Mouse (Mus musculus) brain, embryonic 14.5 days (tissue): ENCODE results near the gene 4933428G20Rik. TPM values are rescaled to one million over a fixed set of nuclear protein-coding genes. Genes with fewer than 3 reads are reported as not detected.

Experiments
- DNase-seq: peaks from one replicate; pipeline ENCODE4 v3.0.0-alpha.2; 2011; ENCODE audit warnings: low read depth
- CTCF ChIP-seq: fragments of 200-500 bp; IDR thresholded peaks from 2 replicates; pipeline ENCODE4 v1.5.1; 2012; ENCODE audit warnings: inconsistent platforms, mild to moderate bottlenecking, moderate library complexity, borderline replicate concordance; ENCODE audit not compliant: insufficient read depth, insufficient read length; ENCODE audit errors: extremely low read depth
- POLR2A ChIP-seq: fragments of 200-500 bp; IDR thresholded peaks from 2 replicates; pipeline ENCODE4 v1.6.1; 2012; ENCODE audit warnings: mild to moderate bottlenecking, inconsistent platforms, borderline replicate concordance; ENCODE audit not compliant: poor library complexity, insufficient read depth, insufficient read length, severe bottlenecking; ENCODE audit errors: extremely low read depth
- polyA plus RNA-seq: library from polyadenylated mRNA; depleted of rRNA; stranded (reverse); fragments of >200 nt; gene quantifications from 2 replicates; pipeline ENCODE4 v1.2.3, GENCODE M21; 2012

Gene 4933428G20Rik
- polyA plus RNA-seq, 1 experiment, result 0.12 TPM

DNA sequence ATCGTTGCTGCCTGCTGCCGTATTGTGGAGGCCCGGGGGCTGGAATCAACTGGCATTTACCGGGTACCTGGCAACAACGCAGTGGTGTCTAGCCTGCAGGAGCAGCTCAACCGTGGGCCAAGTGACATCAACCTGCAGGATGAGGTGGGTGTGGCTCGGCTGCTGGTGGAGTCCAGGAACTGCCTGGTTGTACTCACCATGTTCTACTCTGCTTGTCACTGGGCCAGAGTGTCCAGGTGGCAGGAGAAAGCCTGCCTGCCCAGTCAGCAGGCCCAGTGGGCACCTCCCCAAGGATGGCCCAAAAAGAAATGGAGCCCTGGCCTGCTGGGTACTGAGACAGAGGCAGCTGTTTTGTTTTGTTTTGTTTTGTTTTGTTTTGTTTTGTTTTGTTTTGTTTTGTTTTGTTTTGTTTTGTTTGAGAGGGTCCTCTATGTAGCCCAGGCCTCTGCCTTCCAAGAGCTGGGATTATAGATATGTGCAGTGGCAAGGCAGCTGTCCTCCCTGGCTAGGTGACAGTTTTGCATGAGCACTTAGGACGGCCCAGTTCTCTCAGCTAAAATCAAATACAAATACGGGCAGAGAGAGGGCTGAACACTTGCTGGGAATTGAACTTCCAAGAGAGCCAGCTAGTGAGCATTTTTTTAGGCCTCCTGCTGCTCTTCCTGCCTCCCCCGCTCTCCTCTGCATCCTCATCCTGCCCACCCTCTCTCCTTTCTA lies 33.5 kb downstream of the 4933428G20Rik start:
- TF ChIP-seq CTCF (no peak), POLR2A (no peak)
- DNase-seq, result no peak

DNA sequence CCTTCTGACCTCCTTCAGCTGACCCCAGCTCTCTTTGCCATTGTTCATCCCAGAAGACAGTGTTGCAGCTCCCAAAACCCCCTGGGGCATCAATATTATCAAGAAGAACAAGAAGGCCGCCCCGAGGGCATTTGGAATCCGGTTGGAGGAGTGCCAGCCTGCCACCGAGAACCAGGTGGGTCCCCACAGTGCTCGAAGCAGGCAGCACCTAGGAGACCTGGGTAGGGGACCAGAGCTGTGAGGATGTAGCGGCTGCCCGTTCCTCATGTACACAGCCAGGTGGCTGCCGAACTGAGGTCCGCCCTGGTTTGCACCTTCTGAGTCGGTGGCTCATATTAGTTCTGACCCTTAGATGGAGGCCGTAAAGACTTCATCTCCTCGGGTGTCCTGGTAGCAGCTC lies 34.2 kb downstream of the 4933428G20Rik start:
- TF ChIP-seq POLR2A, result no peak
- TF ChIP-seq CTCF, result no peak
- no peak for DNase-seq

DNA sequence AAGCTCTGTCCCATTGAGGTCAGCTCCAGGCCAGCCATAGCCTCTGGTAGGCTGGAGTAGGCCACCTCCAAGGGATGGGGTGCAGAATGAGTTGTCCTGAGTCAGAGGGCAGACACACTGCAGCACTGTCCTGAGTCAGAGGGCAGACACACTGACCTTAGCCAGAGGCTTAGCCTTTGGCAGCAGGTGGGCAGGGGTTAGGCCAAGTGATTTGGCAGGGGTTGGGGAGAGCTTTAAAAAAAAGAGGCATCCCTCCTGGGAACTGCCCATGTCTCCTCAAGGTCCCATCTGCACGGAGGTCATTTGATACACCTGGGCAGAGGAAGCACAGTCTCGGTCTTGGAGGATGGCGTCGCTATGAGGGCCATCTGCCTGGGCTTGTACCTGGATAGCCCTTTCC lies 36.1 kb downstream of the 4933428G20Rik start:
- no peak for DNase-seq
- TF ChIP-seq POLR2A (no peak), CTCF (no peak)

DNA sequence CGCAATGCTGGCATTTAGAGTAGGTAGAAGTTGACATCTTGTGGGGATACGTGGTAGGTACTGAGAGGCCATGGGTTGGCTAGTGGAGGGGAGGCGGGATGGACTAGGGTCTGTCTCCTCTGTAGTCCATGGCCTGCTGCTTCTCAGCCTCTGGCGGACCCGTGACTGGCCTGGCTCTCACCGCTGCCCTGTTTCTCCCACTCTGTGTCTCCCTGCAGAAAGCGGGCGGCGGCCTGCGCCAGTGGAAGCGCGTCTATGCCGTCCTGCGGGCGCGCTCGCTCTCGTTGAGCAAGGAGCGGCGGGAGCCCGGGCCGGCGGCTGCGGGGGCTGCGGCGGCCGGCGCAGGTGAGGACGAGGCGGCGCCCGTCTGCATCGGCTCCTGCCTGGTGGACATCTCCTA lies 37.0 kb downstream of the 4933428G20Rik start:
- DNase-seq, result no peak
- no peak for TF ChIP-seq POLR2A
- no peak for TF ChIP-seq CTCF

DNA sequence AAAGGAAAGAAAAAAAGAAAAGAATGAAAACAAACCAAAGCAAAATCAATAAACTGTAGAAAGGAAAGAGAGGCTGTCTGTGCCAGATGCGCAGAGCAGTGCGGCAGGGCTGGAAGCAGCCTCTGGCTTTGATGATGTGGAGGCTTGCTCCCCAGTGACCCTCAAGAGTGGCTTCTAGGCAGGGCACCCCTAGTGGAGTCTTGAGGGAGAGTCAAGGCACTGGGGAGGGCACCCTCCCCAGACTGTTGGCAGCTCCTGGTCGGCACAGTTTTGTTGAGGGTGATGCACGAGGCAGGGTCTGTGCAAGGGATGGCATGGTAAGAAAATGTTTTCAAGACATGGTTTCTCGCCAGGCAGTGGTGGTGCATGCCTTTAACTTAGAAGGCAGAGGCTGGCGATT lies 37.6 kb downstream of the 4933428G20Rik start:
- DNase-seq, result no peak
- TF ChIP-seq CTCF (no peak), POLR2A (no peak)

DNA sequence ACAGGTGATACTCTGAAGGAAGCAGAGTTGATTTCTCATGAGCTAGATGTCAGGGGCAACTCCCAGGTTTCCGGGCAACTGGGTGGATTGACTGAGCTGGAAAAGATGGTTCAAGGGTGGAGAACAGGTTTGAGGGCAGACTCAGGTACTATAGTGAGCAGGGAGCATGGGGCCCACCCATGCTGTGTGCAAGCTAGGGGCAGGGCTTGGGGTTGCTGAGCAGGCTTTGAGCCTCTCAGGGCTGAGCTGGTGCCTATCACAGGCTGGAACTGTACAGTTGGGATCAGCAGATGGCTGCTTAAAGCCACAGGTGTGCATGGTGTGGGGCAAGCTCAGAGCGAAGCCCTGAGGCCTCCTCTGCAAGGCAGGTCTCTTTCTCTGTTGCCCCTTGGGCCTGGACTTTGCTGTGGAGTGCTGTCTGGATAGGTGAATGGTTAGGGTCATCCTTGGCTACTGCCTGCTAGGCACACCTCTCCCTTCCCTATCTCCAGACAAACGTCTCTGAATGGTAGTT lies 38.8 kb downstream of the 4933428G20Rik start:
- DNase-seq, result no peak
- TF ChIP-seq POLR2A, result no peak
- no peak for TF ChIP-seq CTCF

DNA sequence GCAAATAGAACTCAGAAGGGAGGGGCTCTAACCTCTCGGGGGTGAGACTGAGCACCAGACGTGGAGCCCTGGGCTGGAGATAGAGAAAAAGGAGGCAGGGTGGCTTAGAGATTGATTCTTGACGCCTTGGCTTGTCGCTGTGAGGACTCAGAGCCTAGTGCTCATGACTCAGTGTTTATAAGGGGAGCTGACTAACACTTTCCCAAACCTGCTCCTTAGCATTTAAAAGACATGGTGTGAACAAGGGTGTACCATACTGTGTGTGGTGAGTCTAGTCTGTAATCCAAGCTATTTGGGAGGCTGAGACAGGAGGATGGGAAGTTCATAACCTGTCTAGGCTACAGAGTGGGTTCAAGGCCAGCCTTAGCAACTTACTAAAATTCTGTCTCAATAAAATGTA lies 43.0 kb downstream of the 4933428G20Rik start:
- no peak for DNase-seq
- TF ChIP-seq POLR2A (no peak), CTCF (no peak)

DNA sequence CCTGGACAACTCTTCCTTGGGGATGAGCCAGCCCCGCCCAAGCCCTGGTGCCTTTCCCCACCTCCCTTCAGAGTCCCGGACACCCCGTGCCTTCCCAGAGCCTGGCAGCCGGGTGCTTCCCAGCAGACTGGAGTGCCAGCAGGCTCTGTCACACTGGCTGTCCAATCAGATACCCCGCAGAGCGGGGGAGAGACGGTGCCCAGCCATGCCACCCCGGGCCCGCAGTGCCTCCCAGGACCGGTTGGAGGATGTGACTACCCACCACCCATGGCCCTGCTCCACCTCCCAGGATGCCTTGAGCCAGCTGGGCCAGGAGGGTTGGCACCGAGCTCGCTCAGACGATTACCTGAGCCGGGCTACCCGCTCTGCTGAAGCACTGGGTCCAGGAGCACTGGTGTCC lies 48.5 kb downstream of the 4933428G20Rik start:
- TF ChIP-seq POLR2A (no peak), CTCF (no peak)

DNA sequence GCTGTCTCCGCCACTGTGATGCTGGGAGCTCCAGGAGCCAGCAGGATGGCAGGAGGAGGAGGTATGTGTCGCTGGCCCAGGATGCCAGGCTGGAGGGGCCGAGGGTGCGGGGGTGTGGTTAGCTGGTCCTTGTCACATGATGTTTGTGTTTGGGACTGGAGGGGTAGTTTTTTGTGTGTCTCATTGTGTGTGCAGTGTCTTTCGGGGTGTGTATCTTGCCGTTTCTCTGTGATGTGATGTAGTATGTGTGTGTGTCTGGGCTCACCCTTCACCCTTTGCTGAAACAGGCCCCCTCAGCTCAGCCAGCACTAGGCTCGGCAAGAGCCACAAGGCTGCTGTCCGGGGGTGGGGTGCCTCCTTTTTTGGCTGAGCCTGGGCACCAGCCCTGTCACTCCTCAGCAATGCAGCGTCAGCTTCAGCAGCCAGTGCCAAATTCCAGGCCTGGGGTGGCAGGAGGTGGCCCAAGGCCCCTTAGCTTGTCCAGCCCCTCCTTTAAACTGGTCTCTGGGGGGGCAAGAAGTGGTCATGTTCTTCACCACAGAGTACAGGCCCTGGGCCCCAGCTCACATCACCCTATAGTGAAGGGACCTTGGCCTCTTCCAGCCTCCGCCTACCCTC lies 49.7 kb downstream of the 4933428G20Rik start:
- TF ChIP-seq POLR2A, result no peak
- TF ChIP-seq CTCF, result no peak
- peak; percentile 30 for DNase-seq

More for the DNA sequence above, 48.5 kb downstream of the 4933428G20Rik start:
- DNase-seq, result no peak

DNA sequence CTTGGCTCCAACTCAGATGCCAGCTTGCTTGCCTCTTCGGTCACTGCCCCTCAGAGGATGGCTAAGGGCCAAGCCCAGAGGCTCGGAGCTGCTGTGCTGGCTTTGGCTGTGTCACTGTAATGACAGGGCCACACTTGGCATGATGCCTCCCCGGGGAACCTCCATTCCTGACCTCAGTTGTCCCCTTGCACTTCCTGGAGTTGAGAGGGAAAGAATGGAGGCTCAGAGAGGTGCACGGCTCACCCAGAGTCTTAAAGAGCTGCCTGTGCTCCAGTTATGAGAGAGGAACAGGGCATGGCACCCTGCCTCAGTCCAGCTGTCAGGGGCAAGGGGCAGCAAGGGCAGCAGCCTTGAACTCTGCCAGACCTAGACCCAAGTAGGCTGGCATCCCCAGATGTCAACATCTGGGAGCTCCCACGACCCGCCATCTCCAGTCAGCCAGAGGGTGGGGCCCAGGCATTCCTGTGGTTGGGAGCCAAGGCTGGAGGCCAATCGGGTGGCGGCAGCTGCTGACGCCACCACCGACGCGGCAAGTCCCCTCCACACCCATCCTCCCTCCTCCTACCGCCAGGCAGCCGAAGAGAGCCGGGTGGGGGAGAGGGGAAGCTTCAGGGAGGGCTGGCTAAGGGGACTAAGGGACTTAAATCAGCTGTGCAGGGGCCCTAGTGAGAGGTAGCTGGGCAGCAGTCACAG lies 50.4 kb downstream of the 4933428G20Rik start:
- peak; percentile 21; the same call in 1 of the 2 replicates for TF ChIP-seq POLR2A
- no peak for TF ChIP-seq CTCF
- DNase-seq, result peak; percentile 94
